Mouse (Mus musculus) leukemia stem cell, adult 10-12 weeks (primary cell): ENCODE measurements around the gene Gsc. TPM values are rescaled to one million over a fixed set of nuclear protein-coding genes. Genes with fewer than 3 reads are reported as not detected.

Experiments used
- polyA plus RNA-seq: library from polyadenylated mRNA; stranded (reverse); fragments of >175 nt; gene quantifications from 2 replicates; pipeline ENCODE4 v1.2.3, GENCODE M21; 2012; ENCODE audit warnings: low replicate concordance

The Gsc gene
- polyA plus RNA-seq = not detected in 2 replicates

DNA sequence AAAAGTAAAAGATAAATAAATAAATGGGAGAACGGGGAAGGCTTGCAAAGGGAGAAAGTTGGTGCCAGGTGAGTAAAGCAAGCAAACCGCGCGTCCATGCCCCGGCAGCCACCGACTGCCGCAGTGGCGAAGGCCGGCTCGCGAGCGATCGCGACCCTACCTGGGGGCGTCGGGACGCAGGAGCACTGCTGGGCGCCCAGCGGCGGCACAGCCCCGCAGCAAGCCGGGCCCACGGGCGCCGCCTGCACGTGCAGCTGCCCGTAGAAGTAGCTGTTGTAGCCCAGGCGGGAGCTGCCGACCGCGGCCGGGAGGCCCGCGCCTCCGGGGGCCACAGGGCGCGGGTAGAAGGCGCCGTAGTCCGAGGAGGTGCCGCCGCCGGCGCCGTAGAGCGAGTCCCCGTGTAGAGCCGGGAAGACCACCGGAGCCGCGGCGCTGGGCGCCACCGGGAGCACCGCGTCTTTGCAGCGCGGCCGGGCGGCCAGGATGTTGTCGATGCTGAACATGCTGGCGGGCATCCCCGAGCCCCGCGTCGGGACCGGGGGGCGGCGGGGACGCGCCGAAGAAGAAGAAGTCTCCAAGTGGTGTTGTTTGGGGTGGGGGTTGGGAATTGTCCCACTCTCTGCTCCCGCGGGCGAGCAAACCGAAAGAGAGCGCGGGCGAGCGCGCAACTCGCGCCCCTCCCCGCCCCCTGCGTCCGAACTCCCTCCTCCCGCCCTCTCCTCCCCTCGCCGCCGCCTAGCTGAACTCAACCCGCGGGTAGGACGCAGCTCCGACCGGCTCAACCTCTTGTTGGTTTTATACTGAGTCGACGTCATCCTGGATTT is at the start of gene Gsc:
TSS of gene Gsc (minus strand) at position 730 of the 824 bp plus-strand sequence.

Other genes with a start within 250 kb of the Gsc start
- gene Serpina3g, start 237.1 kb downstream of the Gsc start, polyA plus RNA-seq = 5.4 and 17.4 TPM in 2 replicates
- gene Serpina3i, start 210.2 kb downstream of the Gsc start, polyA plus RNA-seq = not detected in 2 replicates
- not detected in 2 replicates for gene Serpina3j, start 158.8 kb downstream of the Gsc start, polyA plus RNA-seq
- gene Serpina3k, start 134.8 kb downstream of the Gsc start, polyA plus RNA-seq = not detected in 2 replicates
- gene Serpina3m, start 134.8 kb downstream of the Gsc start, polyA plus RNA-seq = not detected in 2 replicates
- 0.11 and 0.22 TPM in 2 replicates for gene Serpina3n, start 66.6 kb downstream of the Gsc start, polyA plus RNA-seq